32 mouse cellular contexts compared by ENCODE assay signal in genomic region chr5:116900846-116901245, GRCm38 (mm10).
DNase-seq lines count a peak whose midpoint lies in the region; ATAC-seq and TF ChIP-seq lines count a peak whose summit lies in the region.
"Had no signal": no experiment of that assay in that cellular context is flagged by ENCODE, and none has a peak within 500 bp of the region (broad histone marks: within the 10 kb centered on the region; RNA-seq: fewer than 3 reads in every experiment).

No protein-coding gene starts in this region.

- H3K79me2 ChIP-seq in liver, adult 2 months (ENCODE audit: control insufficient read depth, insufficient read depth, low read length), result no peaks in the 10 kb centered on the region

- no peak for TF ChIP-seq CTCF in liver, adult 2 months (IDR thresholded peaks at IDR 0.05; ENCODE audit: low read depth, low read length)

- no peak overlapping the region for H3K4me3 ChIP-seq in liver, adult 2 months (ENCODE audit: insufficient read depth, low read depth, low read length)
- no peak overlapping the region for H3K4me3 ChIP-seq in hindbrain, embryonic 16.5 days (ENCODE audit: low read length)
- H3K4me3 ChIP-seq: embryonic facial prominence, embryonic 13.5 days; forebrain, embryonic 10.5 days; forebrain, embryonic 15.5 days; intestine, embryonic 15.5 days; limb, embryonic 10.5 days; limb, embryonic 15.5 days; liver, embryonic 15.5 days; midbrain, embryonic 10.5 days; midbrain, embryonic 15.5 days; neural tube, embryonic 15.5 days had no signal

- H3K27ac ChIP-seq in liver, adult 2 months (replicated peaks; ENCODE audit: insufficient read depth, low read depth, low read length), result no peak overlapping the region
- H3K27ac ChIP-seq in hindbrain, embryonic 16.5 days (ENCODE audit: low read depth, low read length), result no peak overlapping the region
- H3K27ac ChIP-seq: embryonic facial prominence, embryonic 13.5 days; forebrain, embryonic 10.5 days; forebrain, embryonic 15.5 days; hindbrain, postnatal 0 days; intestine, embryonic 15.5 days; limb, embryonic 10.5 days; limb, embryonic 15.5 days; liver, embryonic 15.5 days; midbrain, embryonic 10.5 days; midbrain, embryonic 15.5 days; neural tube, embryonic 15.5 days had no signal

- 72% methylated on average over 5 of the region's 5 CpGs for WGBS in liver, adult 2 months
- WGBS in hindbrain, embryonic 16.5 days, result 82% methylated on average over 5 of the region's 5 CpGs

- no peaks in the 10 kb centered on the region for H3K4me1 ChIP-seq in liver, adult 2 months (ENCODE audit: control insufficient read depth, insufficient read depth, low read length)
- no peaks in the 10 kb centered on the region for H3K4me1 ChIP-seq in hindbrain, embryonic 16.5 days (ENCODE audit: control insufficient read depth, insufficient read depth, low read depth, low read length)
- H3K4me1 ChIP-seq: embryonic facial prominence, embryonic 13.5 days; forebrain, embryonic 10.5 days; intestine, embryonic 15.5 days; limb, embryonic 10.5 days; limb, embryonic 15.5 days; liver, embryonic 15.5 days; midbrain, embryonic 10.5 days; midbrain, embryonic 15.5 days; neural tube, embryonic 15.5 days had no signal

- TF ChIP-seq POLR2A in liver, adult 2 months (IDR thresholded peaks at IDR 0.05; ENCODE audit: extremely low read depth, insufficient read depth, low read length), result no peak

- H3K36me3 ChIP-seq in liver, adult 2 months (ENCODE audit: control insufficient read depth, insufficient read depth, low read length), result no peaks in the 10 kb centered on the region
- H3K36me3 ChIP-seq in hindbrain, embryonic 16.5 days (ENCODE audit: control insufficient read depth, insufficient read depth, low read length), result no peaks in the 10 kb centered on the region
- H3K36me3 ChIP-seq: embryonic facial prominence, embryonic 13.5 days; forebrain, embryonic 10.5 days; forebrain, embryonic 15.5 days; intestine, embryonic 15.5 days; limb, embryonic 10.5 days; limb, embryonic 15.5 days; liver, embryonic 15.5 days; midbrain, embryonic 10.5 days; midbrain, embryonic 15.5 days; neural tube, embryonic 15.5 days had no signal

- no peaks in the 10 kb centered on the region for H3K27me3 ChIP-seq in liver, adult 2 months (ENCODE audit: control insufficient read depth, insufficient read depth, low read length)
- H3K27me3 ChIP-seq in hindbrain, embryonic 16.5 days (replicated peaks; ENCODE audit: control insufficient read depth, insufficient read depth, low read length), result no peaks in the 10 kb centered on the region
- H3K27me3 ChIP-seq: embryonic facial prominence, embryonic 13.5 days; forebrain, embryonic 15.5 days; intestine, embryonic 15.5 days; limb, embryonic 15.5 days; liver, embryonic 15.5 days; midbrain, embryonic 15.5 days; neural tube, embryonic 15.5 days; Patski had no signal

- ATAC-seq in hindbrain, embryonic 16.5 days, result no peak
- ATAC-seq: forebrain, embryonic 15.5 days; hindbrain, postnatal 0 days; intestine, embryonic 15.5 days; midbrain, embryonic 15.5 days; Patski had no signal

- peaks cover 4% of the 10 kb centered on the region; the same call in 1 of the 2 replicates for H3K9me3 ChIP-seq in hindbrain, embryonic 16.5 days (ENCODE audit: control insufficient read depth, low read length)
- H3K9me3 ChIP-seq: forebrain, embryonic 10.5 days; forebrain, embryonic 15.5 days; intestine, embryonic 15.5 days; limb, embryonic 10.5 days; limb, embryonic 15.5 days; midbrain, embryonic 10.5 days; midbrain, embryonic 15.5 days; neural tube, embryonic 15.5 days had no signal

- intact Hi-C loops in heart, postnatal 36 days (cut with DNase I), result no loop called here

- peak; percentile 10 for DNase-seq in adrenal gland, adult 8-10 months
- DNase-seq in adrenal gland, postnatal 4 days (ENCODE audit: low spot score in 2 of 2), result no peak
- peak; percentile 9 to 16 for DNase-seq in heart, adult 9 months (ENCODE audit: low spot score in 2 of 2)
- DNase-seq in heart, postnatal 36 days, result no peak
- DNase-seq in liver, adult 2 months (ENCODE audit: extremely low read depth, low read depth, low spot score), result peak; percentile 5
- no peak for DNase-seq in liver
- no peak for DNase-seq in lung, postnatal 4 days
- DNase-seq: cerebellum, adult 11 months; cerebellum, adult 9-11 months; embryo, embryonic 11 days; heart, postnatal 14 days; kidney, adult 2 months; kidney, postnatal 36 days; lung, embryonic 14.5 days; lung, postnatal 14 days; retina, postnatal 1 day; right cerebral cortex, postnatal 14 days; spleen, adult 18-20 months; thymus, postnatal 14 days had no signal

- H3K9ac ChIP-seq in liver, adult 2 months (ENCODE audit: low read depth, low read length), result no peak overlapping the region
- H3K9ac ChIP-seq in hindbrain, embryonic 16.5 days (ENCODE audit: low read depth, low read length), result no peak overlapping the region
- H3K9ac ChIP-seq: embryonic facial prominence, embryonic 13.5 days; forebrain, embryonic 15.5 days; intestine, embryonic 15.5 days; limb, embryonic 15.5 days; liver, embryonic 15.5 days; lung, embryonic 14.5 days; midbrain, embryonic 15.5 days; neural tube, embryonic 15.5 days had no signal

- no peak overlapping the region for H3K4me2 ChIP-seq in hindbrain, embryonic 16.5 days (ENCODE audit: low read length)
- H3K4me2 ChIP-seq: embryonic facial prominence, embryonic 13.5 days; forebrain, embryonic 15.5 days; intestine, embryonic 15.5 days; limb, embryonic 15.5 days; liver, embryonic 15.5 days; lung, embryonic 14.5 days; midbrain, embryonic 15.5 days; neural tube, embryonic 15.5 days had no signal

Comparison
In these comparisons a context has a peak if more than half of its experiments do, and no peak if none do; other contexts are left out.
1. DNase-seq: peak in adrenal gland, adult 8-10 months (single experiment), heart, adult 9 months (2 of 2) and liver, adult 2 months (single experiment); none in adrenal gland, postnatal 4 days (0 of 2), heart, postnatal 36 days (0 of 2), liver (single experiment) and lung, postnatal 4 days (0 of 2).